ENCODE assay signal across 23 mouse cellular contexts in the genomic region with DNA sequence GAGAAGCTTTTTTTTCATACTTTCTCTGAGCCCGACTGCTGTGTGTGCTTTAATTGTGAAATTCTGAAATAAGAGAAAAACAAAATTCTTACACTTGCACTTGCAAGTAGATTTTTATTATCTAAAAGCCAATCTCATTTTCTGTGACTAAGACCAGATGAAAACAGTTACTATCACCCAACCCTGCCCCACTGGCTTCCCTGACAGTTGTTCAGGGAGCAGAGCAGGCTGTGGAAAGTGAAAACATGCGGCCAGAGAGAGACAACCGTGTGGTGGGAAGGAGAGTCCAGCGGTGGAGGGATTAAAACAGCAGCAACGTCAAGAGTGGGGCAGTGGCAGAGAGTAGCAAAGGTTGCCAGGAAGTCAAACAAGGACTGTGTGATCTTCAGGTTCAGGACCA. TPM values are rescaled to one million over a fixed set of nuclear protein-coding genes. Genes with fewer than 3 reads are reported as not detected.
A peak's percentile ranks its signal among the peaks of the same experiment; 100 is the strongest.
DNase-seq lines count a peak whose midpoint lies in the region; ATAC-seq and TF ChIP-seq lines count a peak whose summit lies in the region.
"Had no signal": no experiment of that assay in that cellular context is flagged by ENCODE, and none has a peak within 500 bp of the region (broad histone marks: within the 10 kb centered on the region; RNA-seq: fewer than 3 reads in every experiment).

No protein-coding gene starts in this region.

- H3K4me1 ChIP-seq in heart, embryonic 13.5 days = peaks cover 33% of the 10 kb centered on the region
- H3K4me1 ChIP-seq in cortical plate, adult 2 months (ENCODE audit: control insufficient read depth, insufficient read depth, low read length) = peaks cover 24% of the 10 kb centered on the region
- H3K4me1 ChIP-seq in liver, postnatal 0 days (ENCODE audit: insufficient read depth) = peaks cover 23% of the 10 kb centered on the region

- no peaks in the 10 kb centered on the region for H3K36me3 ChIP-seq in heart, embryonic 13.5 days
- H3K36me3 ChIP-seq in liver, postnatal 0 days (replicated peaks; ENCODE audit: insufficient read depth, low read length) = no peaks in the 10 kb centered on the region
- H3K36me3 ChIP-seq: embryonic facial prominence, embryonic 12.5 days; heart, embryonic 10.5 days; hindbrain, embryonic 12.5 days; limb, embryonic 13.5 days; midbrain, embryonic 13.5 days; neural tube, embryonic 13.5 days had no signal

- no peaks in the 10 kb centered on the region for H3K27me3 ChIP-seq in heart, embryonic 13.5 days (replicated peaks)
- H3K27me3 ChIP-seq in liver, postnatal 0 days (ENCODE audit: insufficient read depth, low read length) = no peaks in the 10 kb centered on the region
- H3K27me3 ChIP-seq: CH12.LX; embryonic facial prominence, embryonic 12.5 days; hindbrain, embryonic 12.5 days; limb, embryonic 13.5 days; midbrain, embryonic 13.5 days; neural tube, embryonic 13.5 days had no signal

- no peak for DNase-seq in heart, postnatal 4 days
- no peak for DNase-seq in liver, postnatal 0 days
- DNase-seq in lung, postnatal 25 days (ENCODE audit: low spot score) = peak; percentile 51
- DNase-seq in thymus, postnatal 36 days = no peak
- DNase-seq in adrenal gland, adult 8-10 months = no peak
- DNase-seq in MN1 (ENCODE audit: low spot score) = no peak
- DNase-seq: cerebellum, adult 2 months; gastrocnemius, postnatal 25 days; heart, postnatal 10 days; kidney, adult 8-10 months; kidney, postnatal 25 days; right cerebral cortex, postnatal 14 days had no signal

- WGBS in heart, embryonic 13.5 days = 38% methylated on average over 5 of the region's 5 CpGs
- WGBS in liver, postnatal 0 days (ENCODE audit: insufficient replicate concordance) = 49% methylated on average over 5 of the region's 5 CpGs

- H3K4me3 ChIP-seq in heart, embryonic 13.5 days = no peak overlapping the region
- no peak overlapping the region for H3K4me3 ChIP-seq in cortical plate, adult 2 months (ENCODE audit: insufficient read depth, low read length)
- H3K4me3 ChIP-seq in liver, postnatal 0 days (ENCODE audit: low read depth, low read length) = no peak overlapping the region
- H3K4me3 ChIP-seq: embryonic facial prominence, embryonic 12.5 days; erythroblast, embryonic 14.5 days; heart, embryonic 10.5 days; hindbrain, embryonic 12.5 days; limb, embryonic 13.5 days; midbrain, embryonic 13.5 days; neural tube, embryonic 13.5 days had no signal

- peak overlapping the region; percentile 33; the same call in 1 of the 2 replicates for H3K9ac ChIP-seq in heart, embryonic 13.5 days
- no peak overlapping the region for H3K9ac ChIP-seq in liver, postnatal 0 days (replicated peaks)
- H3K9ac ChIP-seq: embryonic facial prominence, embryonic 12.5 days; hindbrain, embryonic 12.5 days; limb, embryonic 13.5 days; midbrain, embryonic 13.5 days; neural tube, embryonic 13.5 days had no signal

- ATAC-seq in heart, embryonic 13.5 days (ENCODE audit: extremely low read depth, insufficient number of reproducible peaks, low FRiP score, low TSS enrichment) = no peak
- no peak for ATAC-seq in liver, postnatal 0 days
- ATAC-seq: forebrain, embryonic 14.5 days; midbrain, embryonic 13.5 days had no signal

- H3K4me2 ChIP-seq in heart, embryonic 13.5 days = no peak overlapping the region
- H3K4me2 ChIP-seq in liver, postnatal 0 days (ENCODE audit: low read depth, low read length) = no peak overlapping the region
- H3K4me2 ChIP-seq: embryonic facial prominence, embryonic 12.5 days; hindbrain, embryonic 12.5 days; limb, embryonic 13.5 days; midbrain, embryonic 13.5 days; neural tube, embryonic 13.5 days had no signal

- no peaks in the 10 kb centered on the region for H3K9me3 ChIP-seq in heart, embryonic 13.5 days
- H3K9me3 ChIP-seq in liver, postnatal 0 days (ENCODE audit: low read length) = no peaks in the 10 kb centered on the region
- H3K9me3 ChIP-seq: embryonic facial prominence, embryonic 12.5 days; heart, embryonic 10.5 days; hindbrain, embryonic 12.5 days; limb, embryonic 13.5 days; midbrain, embryonic 13.5 days; neural tube, embryonic 13.5 days had no signal

- TF ChIP-seq POLR2A in cortical plate, adult 2 months (IDR thresholded peaks at IDR 0.05; ENCODE audit: extremely low read depth, insufficient read depth, low read length) = no peak

- H3K27ac ChIP-seq in heart, embryonic 13.5 days (replicated peaks) = no peak overlapping the region
- H3K27ac ChIP-seq in cortical plate, adult 2 months (ENCODE audit: insufficient read depth, low read length) = peak overlapping the region; percentile 6; the same call in 1 of the 2 replicates
- H3K27ac ChIP-seq in liver, postnatal 0 days (ENCODE audit: low read depth) = peak overlapping the region; percentile 7; the same call in 1 of the 2 replicates
- H3K27ac ChIP-seq: embryonic facial prominence, embryonic 12.5 days; heart, embryonic 10.5 days; hindbrain, embryonic 12.5 days; limb, embryonic 13.5 days; midbrain, embryonic 13.5 days; neural tube, embryonic 13.5 days had no signal

- TF ChIP-seq CTCF in cortical plate, adult 2 months (IDR thresholded peaks at IDR 0.05; ENCODE audit: extremely low read depth, insufficient read depth, low read length) = no peak
- no peak for TF ChIP-seq CTCF in liver, postnatal 0 days (IDR thresholded peaks at IDR 0.05; ENCODE audit: low read depth)

- TF ChIP-seq EP300 in liver, postnatal 0 days (IDR thresholded peaks at IDR 0.05; ENCODE audit: low read depth) = no peak

RNA-seq across cellular contexts. Expression of a gene that starts 46.7 kb away (rescaled TPM):
- polyA plus RNA-seq in heart, embryonic 13.5 days (2015; fragmentation: Nextera tagmentation; extraction: Ambion mirVana) = 82.8 and 91.1 TPM in 2 replicates
- total RNA-seq in heart, postnatal 4 days (2021) = 10 to 100 TPM; 82.7 to 83.4 TPM
- 340 and 362 TPM in 2 replicates for polyA plus RNA-seq in cortical plate, adult 2 months (2012; rRNA removed)
- 33.3 and 37.0 TPM in 2 replicates for polyA plus RNA-seq in liver, postnatal 0 days (2015; fragmentation: Nextera tagmentation; extraction: Ambion mirVana)
- total RNA-seq in adrenal gland, adult 8-10 months (2022) = 10 to 100 TPM; 48.0 to 69.1 (median 53.3) TPM
